Mouse (Mus musculus): ENCODE data around the gene Olfr926. TPM values are rescaled to one million over a fixed set of nuclear protein-coding genes. Genes with fewer than 3 reads are reported as not detected.
"Not testable (repeated sequence)": the region's sequence is repeated elsewhere in the genome, so short reads cannot be mapped to it uniquely, and the experiment has no call there.

Gene Olfr926
- polyA plus RNA-seq (2015; fragmentation: Nextera tagmentation; extraction: Ambion mirVana), result not detected in 2 replicates

DNA sequence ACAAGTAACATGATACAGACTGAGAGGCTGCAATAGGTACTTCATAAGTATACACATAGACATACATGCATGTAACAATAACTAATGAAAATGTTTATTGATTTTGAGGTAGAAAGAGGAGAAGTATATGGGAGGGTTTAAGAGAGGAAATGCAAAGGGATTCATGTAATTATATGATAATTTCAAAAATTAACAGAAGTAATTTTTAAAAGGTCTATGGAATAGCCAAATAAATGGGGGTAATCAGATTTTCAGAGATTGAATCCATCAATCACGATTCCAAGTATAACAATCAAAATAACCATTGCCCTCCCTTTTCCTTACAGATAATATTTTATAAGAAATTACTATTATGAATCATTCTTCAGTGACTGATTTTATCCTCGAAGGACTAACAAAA, at the start of gene Olfr926:
Gene Olfr926, plus strand, starts transcription at position 301 of the 400 bp plus-strand sequence.
- Histone ChIP-seq H3K4me3 (replicated peaks; ENCODE audit: low read length) (no peak within 1 kb of the TSS), H3K4me1 (replicated peaks; ENCODE audit: control insufficient read depth, insufficient read depth, low read length) (no peaks in the 10 kb centered on the region), H3K4me2 (ENCODE audit: low read length) (no peak within 1 kb of the TSS), H3K36me3 (ENCODE audit: control insufficient read depth, insufficient read depth) (no peaks in the 10 kb centered on the region), H3K9me3 (ENCODE audit: control insufficient read depth, low read length) (no peaks in the 10 kb centered on the region), H3K27ac (ENCODE audit: low read length) (no peak within 1 kb of the TSS), H3K27me3 (replicated peaks; ENCODE audit: control insufficient read depth, insufficient read depth, low read length) (no peaks in the 10 kb centered on the region), H3K9ac (replicated peaks; ENCODE audit: low read depth, low read length) (no peak within 1 kb of the TSS)
- 94% methylated on average over 2 of the region's 2 CpGs for WGBS
- no peak for ATAC-seq

DNA sequence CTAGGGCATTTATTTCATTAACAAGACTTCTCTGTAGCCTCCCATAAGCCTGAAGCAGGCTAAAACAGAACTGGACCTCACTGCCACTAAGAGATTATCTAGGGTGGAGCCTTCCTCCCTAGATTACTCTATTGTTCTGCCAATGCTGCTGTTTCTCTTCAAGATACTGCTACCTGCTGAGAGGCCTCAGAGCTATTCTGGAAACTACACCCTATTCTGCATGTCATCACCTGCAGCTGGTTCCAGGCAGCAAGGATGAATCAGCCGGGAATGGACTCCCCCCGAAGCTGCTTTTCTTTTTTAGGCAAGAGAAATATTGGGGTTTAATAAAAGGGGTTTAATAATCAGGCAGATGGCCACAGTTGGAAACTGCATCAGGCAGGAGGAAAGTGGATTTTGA, 43.9 kb upstream of the Olfr926 start:
- no peaks in the 10 kb centered on the region for H3K9me3 ChIP-seq (ENCODE audit: control insufficient read depth, low read length)
- H3K36me3 ChIP-seq (ENCODE audit: control insufficient read depth, insufficient read depth), result no peaks in the 10 kb centered on the region
- no peaks in the 10 kb centered on the region for H3K4me1 ChIP-seq (replicated peaks; ENCODE audit: control insufficient read depth, insufficient read depth, low read length)
- WGBS, result 78% methylated on average over 2 of the region's 2 CpGs
- ATAC-seq, result no peak
- no peaks in the 10 kb centered on the region for H3K27me3 ChIP-seq (replicated peaks; ENCODE audit: control insufficient read depth, insufficient read depth, low read length)
- H3K4me2 ChIP-seq (ENCODE audit: low read length), result no peak overlapping the region
- H3K27ac ChIP-seq (ENCODE audit: low read length), result no peak overlapping the region
- H3K9ac ChIP-seq (replicated peaks; ENCODE audit: low read depth, low read length), result no peak overlapping the region
- H3K4me3 ChIP-seq (replicated peaks; ENCODE audit: low read length), result no peak overlapping the region

DNA sequence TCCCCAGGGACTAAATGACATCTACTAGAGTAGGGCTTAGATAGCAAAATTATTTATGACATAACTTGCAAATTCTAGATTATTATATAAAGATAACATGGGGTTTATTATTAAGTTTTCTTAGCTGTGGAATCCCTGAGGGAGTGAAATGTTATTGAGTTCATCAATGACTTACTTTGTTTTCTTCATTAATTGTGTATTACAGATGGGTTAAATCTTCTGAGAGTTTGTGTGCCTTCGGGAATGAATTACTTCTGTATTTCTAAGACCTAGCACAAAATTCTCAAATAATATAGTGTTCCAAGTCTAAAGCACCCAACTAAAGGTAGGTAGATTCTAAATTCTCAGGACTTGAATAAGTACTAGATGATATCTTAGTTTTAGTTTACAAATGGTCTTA, 32.8 kb upstream of the Olfr926 start, which contains the start of gene Olfr924:
Gene Olfr924, plus strand, starts transcription at position 301 of the 400 bp plus-strand sequence.
- Histone ChIP-seq H3K4me3 (replicated peaks; ENCODE audit: low read length) (no peak within 1 kb of the TSS), H3K27me3 (replicated peaks; ENCODE audit: control insufficient read depth, insufficient read depth, low read length) (no peaks in the 10 kb centered on the region), H3K27ac (ENCODE audit: low read length) (no peak within 1 kb of the TSS), H3K4me2 (ENCODE audit: low read length) (no peak within 1 kb of the TSS), H3K9me3 (ENCODE audit: control insufficient read depth, low read length) (no peaks in the 10 kb centered on the region), H3K9ac (replicated peaks; ENCODE audit: low read depth, low read length) (no peak within 1 kb of the TSS), H3K4me1 (replicated peaks; ENCODE audit: control insufficient read depth, insufficient read depth, low read length) (no peaks in the 10 kb centered on the region), H3K36me3 (ENCODE audit: control insufficient read depth, insufficient read depth) (no peaks in the 10 kb centered on the region)
- ATAC-seq, result no peak
- 89% methylated on average over 1 of the region's 1 CpGs for WGBS

DNA sequence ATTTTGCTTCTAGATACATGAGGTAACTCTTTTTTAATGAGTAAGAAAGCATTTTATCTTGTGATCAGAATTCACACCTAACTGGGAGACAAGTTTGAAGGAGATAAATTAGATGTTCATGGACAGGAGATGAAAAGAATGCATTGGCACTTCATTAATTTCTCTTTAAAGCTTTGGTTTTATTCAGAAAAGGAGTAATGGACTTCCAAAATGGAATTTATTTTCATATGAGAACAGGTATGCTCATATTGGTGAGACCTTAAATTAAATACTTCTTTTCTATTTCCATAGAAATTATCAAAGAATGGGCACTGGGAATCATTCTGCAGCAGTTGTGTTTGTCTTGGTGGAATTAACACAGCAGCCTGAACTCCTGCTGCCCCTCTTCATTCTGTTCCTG, 22.2 kb upstream of the Olfr926 start, which contains the start of gene Olfr26:
Gene Olfr26, plus strand, starts transcription at position 301 of the 400 bp plus-strand sequence.
- H3K27me3 ChIP-seq (replicated peaks; ENCODE audit: control insufficient read depth, insufficient read depth, low read length), result no peaks in the 10 kb centered on the region
- ATAC-seq, result no peak
- H3K4me2 ChIP-seq (ENCODE audit: low read length), result no peak within 1 kb of the TSS
- H3K9me3 ChIP-seq (ENCODE audit: control insufficient read depth, low read length), result no peaks in the 10 kb centered on the region
- H3K4me3 ChIP-seq (replicated peaks; ENCODE audit: low read length), result no peak within 1 kb of the TSS
- H3K9ac ChIP-seq (replicated peaks; ENCODE audit: low read depth, low read length), result no peak within 1 kb of the TSS
- no peaks in the 10 kb centered on the region for H3K4me1 ChIP-seq (replicated peaks; ENCODE audit: control insufficient read depth, insufficient read depth, low read length)
- no peak within 1 kb of the TSS for H3K27ac ChIP-seq (ENCODE audit: low read length)
- H3K36me3 ChIP-seq (ENCODE audit: control insufficient read depth, insufficient read depth), result no peaks in the 10 kb centered on the region

DNA sequence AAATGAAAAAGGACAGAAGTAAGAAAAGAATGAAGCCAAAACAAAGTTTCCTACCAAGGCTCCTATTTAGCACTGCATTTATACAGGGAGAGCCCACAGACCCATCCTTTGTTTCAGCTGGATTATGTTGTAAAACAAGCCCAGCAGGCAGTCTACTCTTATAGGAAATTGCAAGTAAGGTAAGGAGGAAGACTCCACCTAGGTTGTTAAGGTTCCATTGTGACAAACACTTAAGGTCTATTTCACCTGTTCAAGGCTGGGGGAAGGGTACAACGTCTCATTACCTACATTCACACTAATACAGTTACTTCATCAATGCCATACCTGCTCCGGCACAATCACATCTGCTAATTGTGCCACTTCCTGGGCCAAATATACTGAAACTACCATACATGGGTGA, 2.0 kb upstream of the Olfr926 start:
- not testable (repeated sequence) for H3K9me3 ChIP-seq (ENCODE audit: control insufficient read depth, low read length); ATAC-seq; H3K4me2 ChIP-seq (ENCODE audit: low read length); H3K27me3 ChIP-seq (replicated peaks; ENCODE audit: control insufficient read depth, insufficient read depth, low read length); H3K9ac ChIP-seq (replicated peaks; ENCODE audit: low read depth, low read length); H3K4me3 ChIP-seq (replicated peaks; ENCODE audit: low read length); H3K36me3 ChIP-seq (ENCODE audit: control insufficient read depth, insufficient read depth); H3K27ac ChIP-seq (ENCODE audit: low read length); H3K4me1 ChIP-seq (replicated peaks; ENCODE audit: control insufficient read depth, insufficient read depth, low read length)
- 58% methylated on average over 2 of the region's 2 CpGs for WGBS

Other genes with a start within 250 kb of the Olfr926 start
- gene Olfr916, start 217.3 kb upstream of the Olfr926 start, polyA plus RNA-seq (2015; fragmentation: Nextera tagmentation; extraction: Ambion mirVana), result not detected in 2 replicates
- gene Olfr917, start 211.3 kb upstream of the Olfr926 start, polyA plus RNA-seq (2015; fragmentation: Nextera tagmentation; extraction: Ambion mirVana), result not detected in 2 replicates
- not detected in 2 replicates for gene Olfr918, start 202.5 kb upstream of the Olfr926 start, polyA plus RNA-seq (2015; fragmentation: Nextera tagmentation; extraction: Ambion mirVana)
- gene Olfr919, start 173.5 kb upstream of the Olfr926 start, polyA plus RNA-seq (2015; fragmentation: Nextera tagmentation; extraction: Ambion mirVana), result not detected in 2 replicates
- 4.8 and 8.0 TPM in 2 replicates for gene Vwa5a, start 158.9 kb upstream of the Olfr926 start, polyA plus RNA-seq (2015; fragmentation: Nextera tagmentation; extraction: Ambion mirVana)
- gene Olfr920, start 124.8 kb upstream of the Olfr926 start, polyA plus RNA-seq (2015; fragmentation: Nextera tagmentation; extraction: Ambion mirVana), result not detected in 2 replicates
- not detected in 2 replicates for gene Olfr921, start 104.1 kb upstream of the Olfr926 start, polyA plus RNA-seq (2015; fragmentation: Nextera tagmentation; extraction: Ambion mirVana)
- not detected in 2 replicates for gene Olfr922, start 62.5 kb upstream of the Olfr926 start, polyA plus RNA-seq (2015; fragmentation: Nextera tagmentation; extraction: Ambion mirVana)
- not detected in 2 replicates for gene Olfr923, start 50.6 kb upstream of the Olfr926 start, polyA plus RNA-seq (2015; fragmentation: Nextera tagmentation; extraction: Ambion mirVana)
- not detected in 2 replicates for gene Olfr924, start 32.7 kb upstream of the Olfr926 start, polyA plus RNA-seq (2015; fragmentation: Nextera tagmentation; extraction: Ambion mirVana)
- gene Olfr26, start 22.1 kb upstream of the Olfr926 start, polyA plus RNA-seq (2015; fragmentation: Nextera tagmentation; extraction: Ambion mirVana), result not detected in 2 replicates
- not detected in 2 replicates for gene Olfr930, start 52.7 kb downstream of the Olfr926 start, polyA plus RNA-seq (2015; fragmentation: Nextera tagmentation; extraction: Ambion mirVana)
- not detected in 2 replicates for gene Olfr933, start 95.2 kb downstream of the Olfr926 start, polyA plus RNA-seq (2015; fragmentation: Nextera tagmentation; extraction: Ambion mirVana)
- not detected in 2 replicates for gene Olfr934, start 111.2 kb downstream of the Olfr926 start, polyA plus RNA-seq (2015; fragmentation: Nextera tagmentation; extraction: Ambion mirVana)
- gene Olfr935, start 122.6 kb downstream of the Olfr926 start, polyA plus RNA-seq (2015; fragmentation: Nextera tagmentation; extraction: Ambion mirVana), result not detected in 2 replicates
- gene Olfr146, start 146.3 kb downstream of the Olfr926 start, polyA plus RNA-seq (2015; fragmentation: Nextera tagmentation; extraction: Ambion mirVana), result not detected in 2 replicates
- not detected in 2 replicates for gene Olfr937, start 187.8 kb downstream of the Olfr926 start, polyA plus RNA-seq (2015; fragmentation: Nextera tagmentation; extraction: Ambion mirVana)
- gene Olfr938, start 201.8 kb downstream of the Olfr926 start, polyA plus RNA-seq (2015; fragmentation: Nextera tagmentation; extraction: Ambion mirVana), result not detected in 2 replicates

Data from forebrain, embryonic 16.5 days (tissue).